Mouse (Mus musculus) left cerebral cortex, postnatal 14 days (tissue): ENCODE results near the gene Med29. TPM values are rescaled to one million over a fixed set of nuclear protein-coding genes. Genes with fewer than 3 reads are reported as not detected.
"Not testable (repeated sequence)": the region's sequence is repeated elsewhere in the genome, so short reads cannot be mapped to it uniquely, and the experiment has no call there.

Experiments
- DNase-seq, 2 experiments: peaks; one replicate each; pipeline ENCODE4 v3.0.0; 2021 to 2022; ENCODE audit warnings: low spot score in 2 of 2, mixed read lengths in 1 of 2
- intact Hi-C: fragments of 180-260 bp; cut with DNase I; formaldehyde crosslinking; loops from one replicate; pipeline ENCODE4 v1.15.1; 2025
- total RNA-seq, 2 experiments: library from RNA; stranded (reverse); gene quantifications; 2 replicates each; pipeline ENCODE4 v1.2.3; 2021

Med29 gene
- total RNA-seq, 2 experiments from 2014 or later = 18.0 to 19.8 TPM

- no peak for DNase-seq
- intact Hi-C loops = no loop called here
Observed at GRCm38 (mm10) chr7:28401942-28402341, 9.4 kb upstream of the Med29 start.

GRCm38 (mm10) chr7:28401030-28401429 is 8.5 kb upstream of the Med29 start:
- no peak for DNase-seq
- intact Hi-C loops = no loop called here

- intact Hi-C loops = no loop called here
- DNase-seq = no peak
Observed at GRCm38 (mm10) chr7:28398696-28399340, 6.3 kb upstream of the Med29 start.

GRCm38 (mm10) chr7:28398000-28398399 is 5.5 kb upstream of the Med29 start:
- intact Hi-C loops = no loop called here
- DNase-seq = peak; percentile 41 to 69

GRCm38 (mm10) chr7:28395425-28395824 is 2.9 kb upstream of the Med29 start:
- no peak for DNase-seq
- intact Hi-C loops = no loop called here

GRCm38 (mm10) chr7:28393272-28393951 is 904 bp upstream of the Med29 start:
- DNase-seq = no peak
- intact Hi-C loops = no loop called here

- intact Hi-C loops = no loop called here
Observed at GRCm38 (mm10) chr7:28390331-28390730, 2.2 kb downstream of the Med29 start.

GRCm38 (mm10) chr7:28387384-28387783 is 5.1 kb downstream of the Med29 start:
- not testable (repeated sequence) for DNase-seq
- intact Hi-C loops = loop anchor here (2.0 kb wide), 1 partner anchor 15 kb away; the partner anchor contains the start of gene Plekhg2

More at GRCm38 (mm10) chr7:28390331-28390730, 2.2 kb downstream of the Med29 start:
- DNase-seq = no peak

- DNase-seq = not testable (repeated sequence)
- intact Hi-C loops = loop anchor here (2.0 kb wide), 1 partner anchor 14 kb away; the partner anchor contains the start of gene Plekhg2
Observed at GRCm38 (mm10) chr7:28386877-28387276, 5.6 kb downstream of the Med29 start.

- intact Hi-C loops = loop anchor here (2.0 kb wide), 1 partner anchor 14 kb away; the partner anchor contains the start of gene Plekhg2
- DNase-seq = peak; percentile 84 to 85
Observed at GRCm38 (mm10) chr7:28386462-28386861, 6.0 kb downstream of the Med29 start.

- DNase-seq = peak; percentile 30 to 62
- intact Hi-C loops = loop anchor here (2.0 kb wide), 1 partner anchor 13 kb away; the partner anchor contains the start of gene Plekhg2
Observed at GRCm38 (mm10) chr7:28386007-28386406, 6.5 kb downstream of the Med29 start.

GRCm38 (mm10) chr7:28385196-28385595 is 7.3 kb downstream of the Med29 start:
- no peak for DNase-seq
- intact Hi-C loops = no loop called here

GRCm38 (mm10) chr7:28384162-28384561 is 8.3 kb downstream of the Med29 start:
- intact Hi-C loops = no loop called here
- DNase-seq = no peak

GRCm38 (mm10) chr7:28383606-28384005 is 8.9 kb downstream of the Med29 start:
- intact Hi-C loops = no loop called here
- no peak for DNase-seq

- intact Hi-C loops = no loop called here
Observed at GRCm38 (mm10) chr7:28382981-28383396, 9.5 kb downstream of the Med29 start.

GRCm38 (mm10) chr7:28382347-28382951 is 10.1 kb downstream of the Med29 start:
- DNase-seq = peak in 1 of 2 experiments; percentile 33
- intact Hi-C loops = no loop called here

More at GRCm38 (mm10) chr7:28382981-28383396, 9.5 kb downstream of the Med29 start:
- DNase-seq = peak; percentile 71 to 85

- DNase-seq = peak; percentile 63 to 77
Observed at GRCm38 (mm10) chr7:28381938-28382337, 10.6 kb downstream of the Med29 start.

GRCm38 (mm10) chr7:28381017-28381790 is 11.3 kb downstream of the Med29 start:
- intact Hi-C loops = no loop called here
- DNase-seq = no peak

More at GRCm38 (mm10) chr7:28381938-28382337, 10.6 kb downstream of the Med29 start:
- intact Hi-C loops = no loop called here

GRCm38 (mm10) chr7:28380237-28381016 is 12.1 kb downstream of the Med29 start, which contains the start of gene Zfp36:
Gene Zfp36, minus strand, starts transcription at chr7:28380253.
- intact Hi-C loops = no loop called here
- no peak for DNase-seq
